Mouse (Mus musculus) C2C12 (cell line): ENCODE measurements around the gene Bud13. TPM values are rescaled to one million over a fixed set of nuclear protein-coding genes. Genes with fewer than 3 reads are reported as not detected.
"Not testable (repeated sequence)": the region's sequence is repeated elsewhere in the genome, so short reads cannot be mapped to it uniquely, and the experiment has no call there.

Experiments used
- H3K27me3 ChIP-seq: one replicate; pipeline ENCODE4 v1.6.1; 2011; ENCODE audit not compliant: control insufficient read depth, insufficient read depth, insufficient read length
- H3K36me3 ChIP-seq: one replicate; pipeline ENCODE4 v1.6.1; 2011; ENCODE audit not compliant: control insufficient read depth, insufficient read depth
- H3K4me3 ChIP-seq: one replicate; pipeline ENCODE4 v1.5.1; 2011; ENCODE audit warnings: mild to moderate bottlenecking, control low read depth; ENCODE audit not compliant: poor library complexity, insufficient read depth, severe bottlenecking
- H3K79me2 ChIP-seq: one replicate; pipeline ENCODE4 v1.6.1; 2011; ENCODE audit not compliant: control insufficient read depth, insufficient read depth
- H3K79me3 ChIP-seq: one replicate; pipeline ENCODE4 v1.6.1; 2011; ENCODE audit warnings: low read depth, control low read depth
- H3ac ChIP-seq: one replicate; pipeline ENCODE3; 2011; ENCODE audit warnings: low read depth; ENCODE audit not compliant: control insufficient read depth, insufficient read length
- CEBPB ChIP-seq: IDR thresholded peaks from one replicate; pipeline ENCODE4 v1.6.1; 2011; ENCODE audit warnings: low read depth, mild to moderate bottlenecking, control low read depth, moderate library complexity
- CTCF ChIP-seq: IDR thresholded peaks from one replicate; pipeline ENCODE4 v1.5.1; 2011; ENCODE audit not compliant: control insufficient read depth, insufficient read depth, insufficient read length
- FOSL1 ChIP-seq: IDR thresholded peaks from one replicate; pipeline ENCODE4 v1.8.0; 2011; ENCODE audit warnings: mild to moderate bottlenecking, low read length; ENCODE audit not compliant: poor library complexity, insufficient read depth, severe bottlenecking
- MAX ChIP-seq: IDR thresholded peaks from one replicate; pipeline ENCODE4 v1.6.1; 2011; ENCODE audit warnings: mild to moderate bottlenecking, control low read depth
- MYOD1 ChIP-seq: IDR thresholded peaks from one replicate; pipeline ENCODE4 v1.6.1; 2011; ENCODE audit warnings: low read depth; ENCODE audit not compliant: control insufficient read depth, insufficient read length
- MYOG ChIP-seq: IDR thresholded peaks from one replicate; pipeline ENCODE4 v1.6.1; 2011; ENCODE audit not compliant: control insufficient read depth, insufficient read length; ENCODE audit errors: extremely low read depth
- USF1 ChIP-seq: IDR thresholded peaks from one replicate; pipeline ENCODE4 v1.6.1; 2011; ENCODE audit warnings: low read depth, mild to moderate bottlenecking, control low read depth, moderate library complexity
- polyA plus RNA-seq: library from polyadenylated mRNA; unstranded; fragments of >200 nt; fragmentation: generic; extraction: Trizol; gene quantifications from one replicate; pipeline ENCODE4 v1.2.1, GENCODE M21; 2012; ENCODE audit warnings: missing spikeins

Bud13 gene
- polyA plus RNA-seq, 1 experiment, result 11.5 TPM

GRCm38 (mm10) chr9:46314921-46315320 lies 32.1 kb downstream of the Bud13 start:
- Histone ChIP-seq H3K79me3 (no peaks in the 10 kb centered on the region), H3ac (no peak overlapping the region), H3K79me2 (no peaks in the 10 kb centered on the region), H3K4me3 (no peak overlapping the region), H3K36me3 (no peaks in the 10 kb centered on the region), H3K27me3 (peaks cover 25% of the 10 kb centered on the region)
- TF ChIP-seq CEBPB, result no peak
- TF ChIP-seq MYOG, result no peak
- TF ChIP-seq CTCF, result no peak
- no peak for TF ChIP-seq FOSL1

GRCm38 (mm10) chr9:46315807-46316365 lies 33.1 kb downstream of the Bud13 start:
- no peak overlapping the region for H3K4me3 ChIP-seq
- H3ac ChIP-seq, result no peak overlapping the region
- TF ChIP-seq USF1, result no peak
- no peak for TF ChIP-seq MYOG
- no peak for TF ChIP-seq MYOD1
- no peak for TF ChIP-seq FOSL1
- no peak for TF ChIP-seq MAX
- no peak for TF ChIP-seq CTCF
- no peak for TF ChIP-seq CEBPB
- H3K27me3 ChIP-seq, result peaks cover 22% of the 10 kb centered on the region
- H3K79me2 ChIP-seq, result no peaks in the 10 kb centered on the region
- H3K36me3 ChIP-seq, result no peaks in the 10 kb centered on the region
- H3K79me3 ChIP-seq, result no peaks in the 10 kb centered on the region

DNA sequence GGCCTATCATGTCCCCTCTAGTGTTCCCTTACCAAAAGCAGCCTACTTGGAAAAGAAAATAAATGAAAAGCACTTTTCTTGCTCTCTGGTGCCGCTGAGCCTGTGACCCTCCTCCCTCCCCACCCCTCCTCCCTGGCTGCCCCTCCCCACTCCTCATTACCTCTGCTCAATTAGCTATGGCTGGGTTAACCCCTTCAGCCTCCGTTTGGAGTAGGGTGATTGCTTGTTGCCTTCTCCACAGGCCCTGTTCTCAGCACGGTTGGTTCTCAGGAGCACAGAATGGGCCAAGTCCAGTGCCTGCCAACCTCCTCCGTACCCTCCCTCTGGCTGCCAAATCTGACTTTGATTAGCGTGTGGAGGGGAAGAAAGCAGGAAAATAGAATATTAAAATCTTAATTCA lies 33.6 kb downstream of the Bud13 start:
- Histone ChIP-seq H3K79me3 (no peaks in the 10 kb centered on the region), H3K27me3 (peaks cover 23% of the 10 kb centered on the region), H3K79me2 (no peaks in the 10 kb centered on the region), H3K4me3 (no peak overlapping the region), H3K36me3 (no peaks in the 10 kb centered on the region), H3ac (no peak overlapping the region)
- TF ChIP-seq MAX (no peak), USF1 (no peak), CEBPB (no peak), CTCF (no peak), FOSL1 (no peak), MYOG (no peak), MYOD1 (no peak)

GRCm38 (mm10) chr9:46316909-46317308 lies 34.1 kb downstream of the Bud13 start:
- Histone ChIP-seq H3K4me3 (no peak overlapping the region), H3K36me3 (no peaks in the 10 kb centered on the region), H3ac (no peak overlapping the region), H3K79me3 (no peaks in the 10 kb centered on the region), H3K27me3 (peaks cover 28% of the 10 kb centered on the region), H3K79me2 (no peaks in the 10 kb centered on the region)
- TF ChIP-seq MYOG (no peak), CEBPB (no peak), CTCF (no peak), USF1 (no peak), MYOD1 (no peak), MAX (no peak), FOSL1 (no peak)

- Histone ChIP-seq H3K79me3 (no peaks in the 10 kb centered on the region), H3K36me3 (no peaks in the 10 kb centered on the region), H3K4me3 (no peak overlapping the region), H3ac (no peak overlapping the region), H3K79me2 (no peaks in the 10 kb centered on the region), H3K27me3 (peaks cover 30% of the 10 kb centered on the region)
- TF ChIP-seq MYOG (no peak), CTCF (no peak), CEBPB (no peak), USF1 (no peak), FOSL1 (no peak), MYOD1 (no peak), MAX (no peak)
Measured at GRCm38 (mm10) chr9:46317957-46318356, 35.1 kb downstream of the Bud13 start.

GRCm38 (mm10) chr9:46319886-46320285 lies 37.1 kb downstream of the Bud13 start, which contains the start of gene 4931429L15Rik:
Gene 4931429L15Rik, minus strand, starts transcription at chr9:46319986.
- not testable (repeated sequence) for H3K79me2 ChIP-seq, H3K4me3 ChIP-seq, H3K79me3 ChIP-seq, H3K36me3 ChIP-seq, H3ac ChIP-seq
- peaks cover 37% of the 10 kb centered on the region for H3K27me3 ChIP-seq
